Mouse (Mus musculus) heart, embryonic 13.5 days (tissue): ENCODE data around the gene Slc4a1ap. TPM values are rescaled to one million over a fixed set of nuclear protein-coding genes. Genes with fewer than 3 reads are reported as not detected.

Source experiments
- ATAC-seq: fragments of 200-750 bp; cut with Nextera tagmentation; 2 replicates; pipeline ENCODE4 v1.8.0; 2017; ENCODE audit warnings: moderate TSS enrichment; ENCODE audit not compliant: insufficient number of reproducible peaks, low FRiP score, low TSS enrichment; ENCODE audit errors: extremely low read depth
- H3K27ac ChIP-seq: fragments of 300-500 bp; sonication (generic); replicated peaks from 2 replicates; pipeline ENCODE4 v1.5.1; 2015; ENCODE audit warnings: moderate library complexity, mild to moderate bottlenecking, inconsistent platforms
- H3K27me3 ChIP-seq: fragments of 300-500 bp; sonication (generic); replicated peaks from 2 replicates; pipeline ENCODE4 v1.6.1; 2015; ENCODE audit warnings: mild to moderate bottlenecking, inconsistent platforms
- H3K36me3 ChIP-seq: fragments of 300-500 bp; sonication (generic); 2 replicates; pipeline ENCODE4 v1.6.1; 2015; ENCODE audit warnings: mild to moderate bottlenecking, inconsistent platforms
- H3K4me1 ChIP-seq: fragments of 300-500 bp; sonication (generic); 2 replicates; pipeline ENCODE4 v1.6.1; 2015; ENCODE audit warnings: inconsistent platforms
- H3K4me2 ChIP-seq: fragments of 300-500 bp; sonication (generic); 2 replicates; pipeline ENCODE4 v1.6.1; 2015; ENCODE audit warnings: inconsistent platforms, mild to moderate bottlenecking, moderate library complexity
- H3K4me3 ChIP-seq: fragments of 300-500 bp; sonication (generic); 2 replicates; pipeline ENCODE4 v1.5.1; 2015; ENCODE audit warnings: moderate library complexity, mild to moderate bottlenecking, inconsistent platforms
- H3K9ac ChIP-seq: fragments of 300-500 bp; sonication (generic); 2 replicates; pipeline ENCODE4 v1.6.1; 2015; ENCODE audit warnings: inconsistent platforms, mild to moderate bottlenecking, moderate library complexity
- H3K9me3 ChIP-seq: fragments of 300-500 bp; sonication (generic); 2 replicates; pipeline ENCODE4 v1.6.1; 2016; ENCODE audit warnings: inconsistent platforms
- WGBS: fragments of 180-500 bp; shearing (Covaris S2); methylation state at CpG from one replicate; pipeline ENCODE4 v1.1.7; 2015; ENCODE audit warnings: mixed read lengths; 5-methylcytosine and 5-hydroxymethylcytosine counted together
- polyA plus RNA-seq: library from polyadenylated mRNA; unstranded; fragments of >200 nt; fragmentation: Nextera tagmentation; extraction: Ambion mirVana; gene quantifications from 2 replicates; pipeline ENCODE4 v1.2.1, GENCODE M21; 2015

Gene Slc4a1ap
- 21.3 and 22.8 TPM in 2 replicates for polyA plus RNA-seq

DNA sequence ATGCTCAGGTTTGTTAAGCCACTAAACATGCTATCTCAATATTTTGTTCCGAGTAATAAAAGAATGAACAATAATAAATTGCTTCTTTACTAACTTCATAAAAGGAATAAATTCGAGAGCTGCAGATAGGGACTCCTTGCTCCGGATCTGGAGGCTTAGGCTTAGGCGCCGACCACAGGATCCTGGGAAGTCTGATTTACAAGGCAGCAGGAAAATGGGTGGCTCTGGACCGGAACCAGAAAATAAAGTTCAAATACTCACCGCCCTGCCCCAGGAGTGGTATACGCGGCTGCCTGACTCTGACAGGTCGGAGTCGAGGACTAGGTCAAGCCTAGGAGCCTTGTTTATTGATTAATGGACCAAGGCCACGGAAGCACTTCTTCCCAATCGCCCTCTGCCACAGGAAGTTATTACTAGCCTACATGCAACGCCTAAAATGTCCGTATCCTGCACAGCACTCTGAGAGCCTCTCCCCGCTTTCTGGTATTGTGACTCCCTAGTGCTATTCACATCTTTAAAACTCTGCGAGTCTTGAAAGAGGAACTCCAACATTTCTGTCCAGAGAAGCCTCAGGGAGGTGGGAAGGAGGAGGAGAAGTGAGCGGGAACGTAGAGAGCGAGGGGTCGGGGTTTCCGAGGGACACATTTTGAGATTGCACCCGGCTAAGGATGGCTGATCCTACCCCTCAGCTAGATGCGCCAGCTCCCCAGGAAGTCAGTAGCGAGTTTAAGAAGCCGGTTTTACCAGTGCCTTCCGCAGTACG is at the start of gene Slc4a1ap:
Gene Slc4a1ap, plus strand, starts transcription at position 642 of the 763 bp plus-strand sequence.
- peak within 1 kb of the TSS; percentile 94 for H3K9ac ChIP-seq
- peak within 1 kb of the TSS; percentile 84 for H3K27ac ChIP-seq
- H3K4me1 ChIP-seq, result peaks cover 23% of the 10 kb centered on the region
- H3K4me3 ChIP-seq, result peak within 1 kb of the TSS; percentile 94
- H3K36me3 ChIP-seq, result peaks cover 47% of the 10 kb centered on the region
- H3K27me3 ChIP-seq, result no peaks in the 10 kb centered on the region
- under 1% methylated on average over 28 of the region's 28 CpGs for whole genome bisulfite sequencing
- H3K9me3 ChIP-seq, result no peaks in the 10 kb centered on the region
- H3K4me2 ChIP-seq, result peak within 1 kb of the TSS; percentile 100
- ATAC-seq, result no peak

DNA sequence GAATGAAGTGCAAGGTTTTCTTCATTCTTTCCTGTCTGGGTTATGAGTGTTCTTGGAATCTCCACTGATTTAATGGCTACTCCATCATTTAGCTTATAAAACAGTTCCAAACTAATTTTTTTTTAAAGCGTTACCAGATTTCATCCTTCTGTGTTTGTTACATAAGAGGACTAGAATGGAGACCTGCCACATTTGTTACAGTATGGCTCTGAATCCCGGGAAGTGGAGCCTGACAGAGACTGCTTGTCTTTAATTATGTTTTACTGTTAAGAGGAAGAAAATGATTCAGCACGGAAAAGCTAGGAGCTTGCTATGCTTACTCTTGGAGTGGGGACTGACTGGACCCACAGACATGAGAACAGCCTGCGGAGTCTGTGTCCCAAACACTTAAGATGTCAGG is 46.3 kb upstream of the Slc4a1ap start:
- Histone ChIP-seq H3K9me3 (no peaks in the 10 kb centered on the region), H3K4me1 (no peaks in the 10 kb centered on the region), H3K4me2 (no peak overlapping the region), H3K27me3 (no peaks in the 10 kb centered on the region), H3K27ac (no peak overlapping the region), H3K9ac (no peak overlapping the region), H3K4me3 (no peak overlapping the region), H3K36me3 (peaks cover 83% of the 10 kb centered on the region)
- no peak for ATAC-seq
- WGBS, result 87% methylated on average over 4 of the region's 4 CpGs

DNA sequence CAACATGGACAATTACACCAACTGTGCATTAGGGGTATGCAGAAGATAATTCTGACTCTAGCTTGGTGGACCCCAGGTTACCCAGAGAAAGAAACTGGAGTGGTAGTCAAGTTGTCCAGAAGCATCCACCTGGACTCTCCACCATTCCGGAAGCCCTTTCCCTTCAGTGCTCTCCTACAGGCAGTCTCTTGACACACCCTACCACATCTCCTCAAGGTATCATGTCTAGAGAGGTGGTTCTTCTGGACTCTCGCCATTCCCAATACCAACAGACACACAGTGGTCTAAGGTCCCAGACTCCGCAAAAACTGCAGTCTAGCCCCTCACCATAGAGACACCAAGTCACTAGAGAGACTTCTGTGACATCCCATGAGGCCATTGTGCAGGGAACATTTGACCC is 41.4 kb upstream of the Slc4a1ap start, which contains the start of gene 4930548H24Rik:
Gene 4930548H24Rik, plus strand, starts transcription at position 301 of the 400 bp plus-strand sequence.
- H3K4me2 ChIP-seq, result no peak within 1 kb of the TSS
- no peak within 1 kb of the TSS for H3K9ac ChIP-seq
- H3K27ac ChIP-seq, result no peak within 1 kb of the TSS
- H3K9me3 ChIP-seq, result no peaks in the 10 kb centered on the region
- no peak for ATAC-seq
- H3K4me3 ChIP-seq, result no peak within 1 kb of the TSS
- H3K4me1 ChIP-seq, result no peaks in the 10 kb centered on the region
- peaks cover 34% of the 10 kb centered on the region for H3K36me3 ChIP-seq
- H3K27me3 ChIP-seq, result no peaks in the 10 kb centered on the region
- WGBS, result 88% methylated on average over 3 of the region's 3 CpGs

DNA sequence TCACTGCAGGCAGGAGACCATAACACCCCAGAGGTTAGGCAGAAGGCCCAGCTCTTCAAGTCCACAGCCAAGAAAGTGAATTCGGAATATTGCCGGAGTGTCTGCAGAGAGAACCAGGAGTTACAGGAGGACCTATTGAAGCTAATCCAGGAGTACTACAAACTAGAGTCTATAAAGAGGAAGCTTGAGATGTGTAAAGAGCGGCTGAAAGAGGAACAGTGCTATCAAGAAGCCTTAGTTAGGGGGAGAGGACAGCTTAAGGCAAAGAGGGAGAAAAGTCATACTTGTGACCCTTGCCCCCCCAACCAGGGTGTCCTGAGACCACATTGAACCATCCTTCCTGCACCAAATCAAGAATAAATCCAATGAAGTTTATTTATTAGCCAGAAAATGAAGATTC is 38.9 kb upstream of the Slc4a1ap start:
- H3K4me2 ChIP-seq, result no peak overlapping the region
- H3K4me3 ChIP-seq, result no peak overlapping the region
- H3K9me3 ChIP-seq, result no peaks in the 10 kb centered on the region
- WGBS, result 85% methylated on average over 3 of the region's 3 CpGs
- peaks cover 3% of the 10 kb centered on the region; the same call in 1 of the 2 replicates for H3K27me3 ChIP-seq
- no peak overlapping the region for H3K27ac ChIP-seq
- H3K36me3 ChIP-seq, result peaks cover 9% of the 10 kb centered on the region; the same call in 1 of the 2 replicates
- no peak for ATAC-seq
- H3K4me1 ChIP-seq, result no peaks in the 10 kb centered on the region
- H3K9ac ChIP-seq, result no peak overlapping the region

DNA sequence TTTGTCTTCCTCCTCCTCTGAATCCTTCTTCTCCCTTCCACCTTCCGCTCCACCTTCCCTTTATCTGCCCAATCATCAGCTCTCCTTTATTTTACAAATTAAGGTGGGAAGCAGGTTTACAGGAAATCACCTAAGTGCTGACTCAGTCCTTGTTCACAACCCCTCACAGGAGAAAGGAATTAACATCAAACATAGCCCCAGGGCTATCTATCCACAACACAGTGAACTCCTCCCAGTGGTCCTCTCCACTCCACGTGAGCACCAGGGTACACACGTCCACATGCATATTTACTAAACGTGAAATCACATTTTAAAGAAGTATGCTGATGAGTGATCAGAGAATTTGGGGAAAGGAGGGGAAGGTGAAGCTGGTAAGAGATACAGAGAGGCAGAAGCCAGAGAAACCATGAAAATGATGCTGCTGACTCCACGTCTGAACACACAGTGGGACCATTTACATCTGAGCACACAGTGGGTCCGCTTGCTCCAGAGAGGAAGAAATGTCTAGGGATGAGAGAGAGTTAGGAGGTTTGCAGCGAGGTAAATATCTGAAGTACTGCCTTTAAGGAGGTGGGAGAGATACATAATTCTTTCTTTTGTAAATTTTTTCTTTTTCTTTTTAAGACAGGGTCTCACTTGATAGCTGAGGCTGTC is 37.6 kb upstream of the Slc4a1ap start:
- Histone ChIP-seq H3K36me3 (0 out of 2 replicates have a peak, but pooled peaks cover 3% of the 10 kb centered on the region), H3K9ac (no peak overlapping the region), H3K27me3 (peaks cover 3% of the 10 kb centered on the region; the same call in 1 of the 2 replicates), H3K4me2 (no peak overlapping the region), H3K4me3 (no peak overlapping the region), H3K4me1 (peaks cover 3% of the 10 kb centered on the region; the same call in 1 of the 2 replicates), H3K9me3 (no peaks in the 10 kb centered on the region), H3K27ac (no peak overlapping the region)
- no peak for ATAC-seq
- WGBS, result 61% methylated on average over 7 of the region's 7 CpGs

DNA sequence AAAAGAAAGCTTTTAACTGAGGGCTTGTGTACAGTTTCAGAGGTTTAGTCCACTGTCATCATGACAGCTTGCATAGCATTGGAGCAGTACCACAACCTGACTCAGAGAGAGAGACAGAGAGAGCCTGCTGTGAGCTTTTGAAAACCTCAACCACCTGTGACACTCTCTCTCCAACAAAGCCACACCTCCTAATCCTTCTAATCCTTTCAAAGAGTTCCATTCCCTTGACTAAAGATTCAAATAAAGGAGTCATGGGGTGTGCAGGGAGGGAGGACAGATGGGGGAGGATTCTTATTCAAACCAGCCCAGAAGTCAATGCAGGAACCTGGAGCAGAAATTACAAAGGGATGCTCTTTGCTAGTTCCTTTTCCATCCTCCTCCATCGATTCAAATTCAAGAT is 34.8 kb upstream of the Slc4a1ap start:
- WGBS, result 37% methylated on average over 1 of the region's 1 CpGs
- H3K27ac ChIP-seq, result no peak overlapping the region

DNA sequence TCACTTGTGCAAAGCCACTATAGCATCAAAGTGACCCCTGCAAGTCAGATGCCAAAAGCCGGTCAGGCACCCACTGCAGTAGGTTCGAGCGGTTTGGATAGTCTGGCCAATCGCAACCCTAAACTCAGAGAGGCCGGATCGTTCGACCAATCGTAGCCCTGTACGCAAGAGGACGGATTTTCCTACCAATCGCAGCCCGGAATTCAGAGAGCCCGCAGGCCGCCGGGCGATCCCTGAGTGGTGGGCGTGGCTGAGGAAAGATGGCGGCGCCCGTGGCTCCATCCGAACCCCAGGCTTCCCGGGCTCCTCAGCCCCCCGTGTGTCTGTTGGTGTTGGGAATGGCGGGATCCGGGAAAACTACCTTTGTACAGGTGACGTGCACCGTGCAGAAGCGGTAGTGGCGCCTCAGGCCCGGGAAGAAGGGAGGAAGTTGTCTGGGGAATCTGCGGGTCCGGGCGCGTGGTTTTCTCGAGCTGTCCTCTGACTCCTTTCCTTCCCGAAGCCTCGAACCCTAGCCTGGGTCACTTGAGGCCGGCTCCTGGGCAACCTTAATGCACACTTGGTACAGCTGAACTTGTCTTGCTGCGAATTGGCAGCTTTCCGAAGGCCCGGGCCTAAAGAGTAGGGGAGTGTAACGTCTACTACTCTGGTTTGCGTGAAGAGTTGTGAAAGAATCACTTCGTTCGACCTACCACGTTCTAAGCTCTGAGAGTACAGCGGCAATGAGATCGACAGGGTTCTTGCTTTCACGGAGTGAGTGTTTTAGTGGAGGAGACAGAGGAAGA is 32.1 kb upstream of the Slc4a1ap start, which contains the start of gene Gpn1:
Gene Gpn1, plus strand, starts transcription at position 229 of the 785 bp plus-strand sequence.
- peaks cover 14% of the 10 kb centered on the region for H3K4me1 ChIP-seq
- no peak within 1 kb of the TSS for H3K27ac ChIP-seq
- H3K9ac ChIP-seq, result peak within 1 kb of the TSS; percentile 83
- peaks cover 3% of the 10 kb centered on the region; the same call in 1 of the 2 replicates for H3K27me3 ChIP-seq
- under 1% methylated on average over 49 of the region's 49 CpGs for WGBS
- peak within 1 kb of the TSS; percentile 82 for H3K4me2 ChIP-seq
- peak within 1 kb of the TSS; percentile 70 for H3K4me3 ChIP-seq
- H3K9me3 ChIP-seq, result no peaks in the 10 kb centered on the region
- peak; percentile 97 for ATAC-seq
- H3K36me3 ChIP-seq, result peaks cover 35% of the 10 kb centered on the region

More for the DNA sequence above, 34.8 kb upstream of the Slc4a1ap start:
- no peak for ATAC-seq
- peaks cover 8% of the 10 kb centered on the region for H3K36me3 ChIP-seq
- H3K4me1 ChIP-seq, result peaks cover 14% of the 10 kb centered on the region
- no peak overlapping the region for H3K4me3 ChIP-seq
- H3K9ac ChIP-seq, result no peak overlapping the region
- H3K27me3 ChIP-seq, result peaks cover 3% of the 10 kb centered on the region; the same call in 1 of the 2 replicates
- H3K4me2 ChIP-seq, result no peak overlapping the region
- no peaks in the 10 kb centered on the region for H3K9me3 ChIP-seq

DNA sequence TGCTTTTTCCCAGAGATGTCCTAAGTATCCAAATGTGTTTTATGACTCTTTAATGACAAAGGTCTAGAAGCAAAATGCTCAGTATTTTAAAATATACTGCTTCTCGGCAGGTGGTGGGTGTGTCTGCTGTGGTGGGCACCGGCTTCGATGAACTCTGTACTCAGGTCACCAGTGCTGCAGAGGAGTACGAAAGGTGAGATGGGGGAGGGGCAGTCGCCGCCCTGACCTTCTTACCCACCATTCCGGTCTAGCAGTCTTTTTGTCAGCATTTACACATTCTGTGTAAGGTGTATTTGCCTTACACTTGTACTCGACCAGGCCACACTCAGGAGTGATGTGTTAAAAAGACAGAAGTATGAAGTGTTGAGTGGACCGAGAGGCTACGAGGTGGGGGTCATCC is 22.0 kb upstream of the Slc4a1ap start:
- H3K4me1 ChIP-seq, result peaks cover 13% of the 10 kb centered on the region
- no peaks in the 10 kb centered on the region for H3K27me3 ChIP-seq
- H3K9ac ChIP-seq, result no peak overlapping the region
- no peak overlapping the region for H3K4me3 ChIP-seq
- H3K4me2 ChIP-seq, result no peak overlapping the region
- no peak for ATAC-seq
- peaks cover 94% of the 10 kb centered on the region for H3K36me3 ChIP-seq
- H3K9me3 ChIP-seq, result no peaks in the 10 kb centered on the region
- WGBS, result 87% methylated on average over 10 of the region's 10 CpGs
- H3K27ac ChIP-seq, result no peak overlapping the region

DNA sequence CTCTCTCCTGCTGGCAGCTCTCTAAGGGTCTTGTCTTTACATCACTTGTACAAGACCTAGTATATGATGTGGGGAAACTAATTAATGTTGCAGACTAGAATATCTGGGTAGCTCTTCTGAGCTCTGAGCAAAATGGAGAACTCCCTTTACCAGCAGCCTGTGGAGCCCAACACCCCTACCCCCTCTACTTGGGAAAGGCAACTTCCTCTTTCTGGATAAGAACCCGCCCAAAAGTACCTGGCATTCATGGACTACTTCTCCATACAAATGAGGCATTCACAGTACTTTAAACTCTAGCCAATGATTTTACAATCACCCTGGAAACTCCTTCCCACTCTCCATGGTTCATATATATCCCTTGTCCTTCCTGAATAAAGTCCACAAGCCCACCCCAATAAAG is 14.3 kb upstream of the Slc4a1ap start:
- no peaks in the 10 kb centered on the region for H3K27me3 ChIP-seq
- no peaks in the 10 kb centered on the region for H3K4me1 ChIP-seq
- WGBS, result 80% methylated on average over 1 of the region's 1 CpGs
- H3K4me3 ChIP-seq, result no peak overlapping the region
- no peaks in the 10 kb centered on the region for H3K9me3 ChIP-seq
- H3K4me2 ChIP-seq, result no peak overlapping the region
- ATAC-seq, result no peak
- H3K36me3 ChIP-seq, result peaks cover 97% of the 10 kb centered on the region
- no peak overlapping the region for H3K9ac ChIP-seq
- no peak overlapping the region for H3K27ac ChIP-seq

DNA sequence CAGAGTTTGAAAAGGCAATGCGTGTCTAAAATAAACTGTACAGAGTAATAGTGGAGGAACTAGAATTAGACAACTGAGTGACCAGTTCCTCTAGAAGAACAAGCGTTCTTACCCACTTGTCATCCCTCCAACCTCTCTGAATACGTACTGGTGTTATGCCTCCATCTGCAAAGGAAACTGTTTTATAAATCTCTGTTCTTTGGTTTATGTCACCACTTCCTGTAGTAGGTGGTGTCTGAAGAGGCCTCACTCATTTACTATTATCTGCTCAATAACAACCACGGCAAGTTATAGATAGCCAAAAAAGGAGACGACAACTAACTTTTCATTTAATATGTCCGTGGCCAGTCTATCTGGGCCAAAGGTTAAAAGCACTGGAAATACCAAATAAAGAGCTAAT is 6.2 kb upstream of the Slc4a1ap start:
- Histone ChIP-seq H3K9ac (no peak overlapping the region), H3K36me3 (peaks cover 75% of the 10 kb centered on the region), H3K4me1 (peaks cover 2% of the 10 kb centered on the region), H3K27ac (no peak overlapping the region), H3K9me3 (no peaks in the 10 kb centered on the region), H3K4me2 (no peak overlapping the region), H3K4me3 (no peak overlapping the region), H3K27me3 (no peaks in the 10 kb centered on the region)
- 87% methylated on average over 6 of the region's 6 CpGs for WGBS
- ATAC-seq, result no peak
